Mouse (Mus musculus) neural tube, embryonic 14.5 days (tissue): ENCODE measurements around the gene Pkd2. TPM values are rescaled to one million over a fixed set of nuclear protein-coding genes. Genes with fewer than 3 reads are reported as not detected.

ENCODE experiments used
- polyA plus RNA-seq: library from polyadenylated mRNA; unstranded; fragments of >200 nt; fragmentation: Nextera tagmentation; extraction: Ambion mirVana; gene quantifications from 2 replicates; pipeline ENCODE4 v1.2.1, GENCODE M21; 2014

Pkd2 gene
- polyA plus RNA-seq, 1 experiment from 2014 or later = 12.5 TPM

Other genes with a start within 250 kb of the Pkd2 start
- gene Ibsp, start 160.3 kb upstream of the Pkd2 start, polyA plus RNA-seq = 0.33 and 0.92 TPM in 2 replicates
- gene Mepe, start 134.1 kb upstream of the Pkd2 start, polyA plus RNA-seq = not detected in 2 replicates
- 6.2 and 10.2 TPM in 2 replicates for gene Spp1, start 24.3 kb upstream of the Pkd2 start, polyA plus RNA-seq
- 16.9 and 17.0 TPM in 2 replicates for gene BC005561, start 48.9 kb downstream of the Pkd2 start, polyA plus RNA-seq